Mouse (Mus musculus) thymus, postnatal 36 days (tissue): ENCODE measurements around the gene Sdr39u1.
A peak's percentile ranks its signal among the peaks of the same experiment; 100 is the strongest.

Source experiments
- DNase-seq, 2 experiments: peaks; one replicate each; pipeline ENCODE4 v3.0.0; 2022; ENCODE audit warnings: mixed read lengths in 2 of 2

Gene Sdr39u1

DNA sequence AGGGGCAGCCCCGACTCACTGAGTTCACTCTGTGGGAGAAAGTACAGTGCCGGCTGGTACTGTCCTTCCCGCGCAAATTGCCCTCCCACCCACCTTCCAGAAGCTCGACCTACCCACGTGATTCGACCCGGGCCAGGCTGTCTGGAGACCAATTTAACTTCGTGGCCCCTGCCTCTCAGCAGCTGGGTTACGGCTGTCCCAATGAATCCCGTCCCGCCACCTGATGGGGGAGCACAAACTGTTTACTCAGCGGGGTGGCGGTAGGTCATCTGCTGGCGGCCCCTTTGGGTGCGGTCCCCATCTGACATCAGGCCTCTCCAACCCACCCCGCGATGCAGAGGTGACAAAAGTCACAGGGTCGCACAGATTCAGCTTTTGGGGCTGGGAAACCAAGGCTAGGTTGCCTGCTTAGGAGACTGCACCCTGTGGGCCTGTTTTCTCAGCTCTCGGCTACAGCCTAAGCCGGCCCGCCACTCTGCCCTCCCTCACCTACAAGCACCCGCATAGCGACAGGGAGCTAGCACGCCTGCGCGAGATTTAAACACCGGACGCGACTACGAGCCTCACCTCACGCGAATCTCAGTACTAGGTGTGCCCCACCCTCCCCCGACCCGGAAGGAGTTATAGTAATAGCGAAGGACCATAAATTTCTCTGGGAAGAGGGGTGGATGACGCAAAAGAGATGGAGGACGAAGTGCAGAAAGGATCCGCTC is at the start of gene Sdr39u1:
Gene Sdr39u1, minus strand, starts transcription at position 593 of the 713 bp plus-strand sequence.
- DNase-seq, result peak; percentile 81 to 89

DNA sequence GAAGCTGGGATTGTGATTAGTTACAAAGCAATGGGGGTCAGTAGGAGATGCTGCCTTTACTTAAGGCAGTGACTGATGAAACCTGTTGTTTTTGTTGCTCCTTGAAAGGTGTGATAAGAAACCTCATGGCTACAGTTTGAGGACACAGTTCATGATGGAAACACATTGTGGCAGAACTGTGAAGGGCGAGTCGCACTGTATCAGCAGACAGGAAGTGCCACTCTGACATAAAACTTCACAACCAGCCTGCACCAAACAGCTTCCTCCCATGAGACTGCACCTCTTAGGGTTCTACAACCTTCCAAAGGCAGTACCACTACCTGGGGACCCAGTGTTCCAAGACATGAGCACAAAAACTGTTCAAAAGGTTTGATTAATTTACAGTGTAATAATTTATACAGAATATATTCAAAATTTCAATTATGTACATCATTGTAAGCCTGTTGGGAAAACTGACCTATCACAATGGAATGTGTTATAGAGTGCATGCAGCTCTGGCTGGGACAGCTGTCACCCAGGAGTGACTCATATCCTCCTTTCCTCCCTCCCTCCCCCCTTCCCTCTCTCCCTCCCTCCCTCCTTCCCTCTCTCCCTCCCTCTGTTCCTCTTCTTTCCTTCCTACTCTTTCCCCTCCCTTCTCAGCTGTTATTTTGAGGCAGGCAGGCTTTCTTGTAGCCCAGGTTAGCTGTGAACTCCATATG is 46.3 kb upstream of the Sdr39u1 start:
- DNase-seq, result no peak

DNA sequence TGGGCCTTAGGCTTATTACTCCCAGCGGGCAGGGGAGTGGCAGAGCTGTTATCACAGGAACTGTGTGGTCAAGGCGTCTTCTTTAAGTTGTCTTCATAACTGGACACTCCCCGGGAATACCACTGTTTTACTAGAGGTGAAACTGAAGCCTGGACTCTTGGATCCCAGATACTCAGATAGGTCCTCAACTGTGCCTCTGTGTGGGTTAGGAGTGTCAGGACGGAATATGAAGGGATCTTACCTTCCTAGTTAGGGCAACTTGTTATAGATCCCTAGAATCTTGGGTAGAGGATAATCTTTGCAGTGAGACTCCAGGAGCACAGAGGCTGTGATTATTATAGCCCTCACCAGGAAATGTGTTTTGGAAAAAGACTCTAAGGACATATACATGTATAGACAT is 44.5 kb upstream of the Sdr39u1 start, which contains the start of gene Cma1:
Gene Cma1, minus strand, starts transcription at position 101 of the 400 bp plus-strand sequence.
- no peak for DNase-seq

DNA sequence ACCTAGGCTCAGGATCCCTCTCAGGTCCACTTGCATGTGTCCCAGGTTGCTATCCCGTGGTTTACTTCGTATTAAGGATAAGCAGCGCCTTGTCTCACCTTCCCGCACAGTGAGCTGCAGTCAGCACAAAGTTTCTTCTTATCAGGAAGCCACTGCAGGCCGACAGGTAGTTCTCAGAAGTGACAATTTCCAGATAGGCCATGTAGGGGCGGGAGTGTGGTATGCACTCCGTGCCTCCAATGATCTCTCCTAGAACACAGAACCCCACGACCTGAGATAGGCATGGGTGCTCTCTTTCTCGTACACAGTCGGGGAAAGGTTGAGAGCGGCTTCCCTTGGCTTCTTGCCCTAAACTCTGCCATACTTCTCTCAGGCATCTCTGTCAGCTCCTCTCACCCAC is 43.5 kb upstream of the Sdr39u1 start:
- DNase-seq, result no peak

DNA sequence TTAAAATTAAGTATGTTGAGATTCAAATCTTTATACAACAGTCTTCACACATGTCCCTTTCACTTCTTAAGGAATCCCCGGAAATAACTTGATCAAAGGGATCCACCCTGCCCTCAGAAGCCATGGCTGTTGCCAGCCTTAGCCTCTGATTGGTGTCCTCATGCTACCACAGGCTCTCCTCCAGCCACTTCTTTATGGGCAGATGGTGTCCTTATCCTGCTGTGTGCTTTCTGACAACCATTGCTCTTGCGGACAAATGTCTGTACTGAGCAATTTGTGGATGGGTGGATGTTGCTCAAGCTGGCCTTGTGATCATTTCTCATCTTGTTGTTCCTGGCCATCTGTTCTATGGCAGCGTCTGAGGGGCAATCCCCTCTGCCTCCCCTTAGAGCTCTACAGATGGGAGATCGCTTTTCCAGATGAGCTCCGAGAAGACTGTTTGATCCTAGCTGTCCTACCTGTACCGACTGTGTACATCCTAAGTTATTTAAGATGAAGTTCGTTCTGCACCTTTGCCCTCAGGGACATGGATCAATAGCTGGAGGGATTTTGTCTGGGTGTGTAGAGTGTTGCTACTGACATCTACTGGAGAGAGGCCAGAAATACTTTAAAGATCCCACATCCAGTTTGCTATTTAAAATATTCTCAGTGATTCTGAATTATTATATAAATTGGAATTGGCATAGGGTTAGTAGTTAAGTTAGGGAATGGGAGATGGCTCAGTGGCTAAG is 40.1 kb upstream of the Sdr39u1 start:
- no peak for DNase-seq

DNA sequence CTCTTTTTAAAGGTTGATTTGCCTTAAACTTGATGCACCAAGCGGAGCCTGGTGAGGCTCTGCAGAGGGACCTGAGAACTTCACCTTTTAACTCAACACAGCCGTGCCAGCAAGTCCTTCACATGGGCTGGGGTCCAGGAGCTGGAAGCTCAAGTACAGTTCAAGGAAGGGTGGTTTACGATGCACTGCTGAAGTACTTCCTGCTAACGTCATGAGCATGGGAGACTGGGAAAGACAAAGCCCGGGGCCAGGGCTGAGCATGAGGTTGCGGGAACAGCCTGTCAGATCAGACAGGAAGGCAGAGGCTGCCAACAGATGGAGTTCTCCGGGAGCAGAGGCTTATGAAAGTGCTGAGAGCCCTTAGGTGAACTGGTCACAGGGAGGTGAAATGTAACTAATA is 33.5 kb upstream of the Sdr39u1 start:
- DNase-seq, result no peak

DNA sequence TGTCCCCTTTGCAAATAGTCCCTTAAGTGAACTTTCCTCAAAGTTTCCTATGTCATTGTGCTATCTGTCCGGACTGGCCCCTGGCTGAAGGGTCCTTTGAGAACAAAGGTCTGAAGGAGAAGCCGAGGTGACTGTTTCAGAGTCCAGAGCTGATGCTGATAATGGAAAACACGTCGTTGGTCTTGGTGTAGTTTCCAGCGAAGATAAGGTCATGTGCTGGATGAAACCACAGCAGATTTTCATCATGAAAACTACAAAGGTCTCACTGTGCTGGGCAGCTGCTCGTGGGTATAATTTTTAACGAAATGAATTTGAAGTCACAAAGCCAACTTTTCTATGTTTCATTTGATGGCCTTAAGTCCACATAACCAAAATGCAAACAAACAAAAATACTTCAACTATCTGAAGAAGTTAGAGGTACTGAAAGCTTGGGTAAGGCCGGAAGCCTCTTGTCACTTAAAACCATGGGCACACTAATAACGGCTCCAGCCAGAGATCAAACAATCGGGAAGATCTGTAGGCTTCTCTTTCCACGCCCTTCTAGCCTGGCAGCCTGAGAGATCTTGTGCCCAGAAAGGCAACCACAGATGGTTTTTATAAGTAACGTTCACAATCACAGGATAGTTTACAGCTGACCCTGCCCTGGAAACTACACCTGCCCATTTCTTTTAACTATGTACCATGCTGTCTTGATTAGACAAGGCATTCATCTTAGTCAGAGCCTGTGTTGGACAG is 29.3 kb upstream of the Sdr39u1 start:
- no peak for DNase-seq

DNA sequence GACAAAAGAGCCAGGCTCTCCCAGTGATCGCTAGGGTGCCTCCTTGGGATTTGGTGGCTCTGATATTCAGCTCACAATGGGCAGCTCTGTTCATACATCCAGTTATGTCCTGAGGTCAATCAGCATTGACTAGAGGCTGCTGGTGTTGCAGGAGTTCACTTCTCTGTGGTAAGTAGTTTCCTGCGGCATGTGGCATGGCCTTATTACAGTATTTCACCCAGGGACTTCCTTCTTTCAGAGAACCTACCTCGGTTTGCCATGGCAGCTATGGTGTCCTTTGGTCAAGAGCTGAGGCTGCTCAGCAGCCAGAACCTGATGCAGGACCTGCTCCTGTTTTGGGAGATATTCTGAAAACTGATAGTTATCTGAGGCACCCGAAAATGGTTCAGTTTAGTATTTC is 26.8 kb upstream of the Sdr39u1 start:
- no peak for DNase-seq

DNA sequence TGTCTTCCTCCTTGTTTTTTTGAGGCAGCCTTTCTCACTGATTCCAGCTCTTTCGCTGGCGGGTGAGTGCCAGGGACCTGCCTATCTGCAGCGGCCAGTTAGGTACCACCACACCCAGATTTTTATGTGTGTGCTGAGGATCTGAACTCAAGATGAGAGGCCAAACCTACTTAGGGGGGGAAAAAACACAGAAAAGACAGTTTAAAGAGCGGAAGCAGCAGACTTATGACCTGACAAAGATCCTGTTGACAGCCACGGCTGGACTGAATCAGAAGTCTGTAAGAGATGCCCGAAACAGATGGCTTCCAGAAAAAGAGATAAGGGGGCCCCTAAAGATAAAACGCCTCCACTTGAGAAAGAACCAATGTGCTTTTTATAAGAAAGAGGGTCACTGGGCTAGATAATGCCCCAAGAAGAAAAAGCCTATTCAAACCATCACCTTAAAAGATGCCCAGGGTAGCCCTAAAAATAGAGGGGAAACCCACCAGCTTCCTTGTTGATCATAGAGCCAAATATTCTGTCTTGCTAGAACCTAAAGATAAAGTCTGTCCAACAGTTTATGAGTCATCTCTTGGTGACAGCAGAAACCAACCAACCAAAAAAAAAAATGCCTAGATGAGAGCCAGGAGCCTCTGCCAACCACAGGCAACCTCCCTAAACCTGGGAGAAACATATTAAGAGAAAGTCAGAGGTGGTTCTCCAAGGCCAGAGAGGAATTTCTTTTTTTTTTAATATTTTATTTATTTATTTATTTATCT is 22.6 kb upstream of the Sdr39u1 start:
- DNase-seq, result no peak

DNA sequence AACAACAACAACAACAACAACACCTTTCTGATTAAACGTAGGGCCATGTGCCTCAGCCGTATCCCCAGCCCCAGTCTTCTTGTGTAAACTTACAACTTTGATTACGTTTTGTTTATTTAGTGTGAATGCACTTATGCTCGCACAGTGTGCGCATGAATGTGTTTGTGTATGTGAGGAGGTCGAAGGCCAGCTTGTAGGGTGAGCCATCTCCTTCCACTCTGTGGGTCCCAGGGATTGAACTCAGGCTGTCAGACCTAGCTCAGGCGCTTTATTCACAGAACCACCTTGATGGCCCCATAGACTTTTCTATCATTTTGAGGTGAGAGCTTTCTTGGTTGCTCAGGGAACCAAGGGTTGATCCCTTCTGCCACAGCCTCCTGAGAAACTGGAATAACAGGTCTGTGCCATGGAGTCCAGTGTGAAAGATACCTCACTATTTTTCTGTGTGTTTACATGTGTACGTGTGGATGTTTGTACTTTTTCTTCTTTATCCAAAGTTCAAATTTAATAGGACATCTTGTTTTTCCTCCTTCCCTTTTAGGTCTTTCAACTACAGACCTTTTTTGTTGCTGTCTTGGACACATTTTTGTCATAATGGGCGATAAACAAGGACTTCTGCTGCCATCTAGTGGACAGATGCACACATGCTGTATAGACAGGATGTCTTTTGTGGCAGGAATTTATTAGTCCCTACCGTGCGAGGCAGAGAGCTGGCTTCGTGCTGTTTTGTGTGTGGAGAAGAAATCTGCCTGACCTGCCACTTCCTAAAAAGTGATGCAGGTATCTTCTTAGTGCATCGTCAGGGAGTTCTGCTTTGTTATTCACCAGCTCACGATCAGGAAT is 18.4 kb upstream of the Sdr39u1 start:
- peak; percentile 47 to 50 for DNase-seq

DNA sequence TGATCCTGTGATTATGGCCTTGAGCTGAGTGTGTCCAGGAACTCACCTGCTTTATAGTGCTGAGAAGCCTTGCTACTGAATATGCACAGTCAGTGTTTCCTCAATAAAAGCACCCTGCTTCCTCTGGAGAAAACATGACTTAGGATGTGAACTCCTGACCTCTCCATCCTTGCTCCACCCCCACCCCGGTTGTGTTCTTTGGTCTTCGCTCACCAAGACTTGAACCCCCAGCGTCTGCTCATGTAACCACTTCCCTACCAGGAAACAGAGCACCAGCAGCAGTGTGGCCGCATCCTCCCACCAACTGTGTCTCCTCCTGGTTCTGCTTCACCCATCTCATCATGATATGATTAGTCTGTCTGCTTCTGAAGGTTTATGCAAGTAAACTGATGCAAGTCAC is 13.3 kb upstream of the Sdr39u1 start:
- peak in 1 of 2 experiments; percentile 32 for DNase-seq

DNA sequence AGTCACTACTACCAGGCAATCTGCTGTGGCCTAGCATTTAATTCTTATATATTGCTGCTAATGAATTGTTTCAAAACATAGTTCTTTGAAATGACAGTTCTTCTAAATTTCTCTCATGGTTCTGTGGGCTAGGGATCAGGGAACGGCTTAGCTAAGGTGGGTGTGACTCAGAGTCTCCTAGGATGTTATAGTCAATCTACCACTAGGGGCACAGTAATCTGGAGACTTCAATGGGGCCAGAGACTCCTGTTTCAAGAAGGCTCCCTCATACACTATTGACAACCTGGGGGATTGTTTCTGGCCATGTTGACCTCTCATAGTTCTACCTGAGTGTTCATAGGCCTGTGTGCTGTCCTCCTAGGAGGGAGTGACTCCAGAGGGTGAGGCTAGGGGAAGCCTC is 5.4 kb upstream of the Sdr39u1 start:
- DNase-seq, result no peak

DNA sequence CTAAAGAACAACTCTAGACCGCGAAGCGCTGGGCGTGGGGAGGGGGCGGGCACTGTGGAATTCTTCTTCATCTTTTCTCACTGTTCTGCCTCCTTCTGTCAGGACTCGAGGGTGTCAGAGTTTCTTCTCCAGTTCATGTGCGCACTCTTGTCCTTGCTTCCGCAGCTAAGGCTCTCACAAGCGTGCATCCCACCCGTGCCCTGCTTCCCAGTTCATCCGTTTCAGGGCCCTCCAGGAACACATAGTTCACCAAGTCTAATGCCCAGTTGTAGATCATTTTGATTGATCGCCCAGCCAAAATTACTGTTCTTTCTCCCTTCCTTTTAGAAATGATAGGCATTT is 292 bp upstream of the Sdr39u1 start:
- no peak for DNase-seq

DNA sequence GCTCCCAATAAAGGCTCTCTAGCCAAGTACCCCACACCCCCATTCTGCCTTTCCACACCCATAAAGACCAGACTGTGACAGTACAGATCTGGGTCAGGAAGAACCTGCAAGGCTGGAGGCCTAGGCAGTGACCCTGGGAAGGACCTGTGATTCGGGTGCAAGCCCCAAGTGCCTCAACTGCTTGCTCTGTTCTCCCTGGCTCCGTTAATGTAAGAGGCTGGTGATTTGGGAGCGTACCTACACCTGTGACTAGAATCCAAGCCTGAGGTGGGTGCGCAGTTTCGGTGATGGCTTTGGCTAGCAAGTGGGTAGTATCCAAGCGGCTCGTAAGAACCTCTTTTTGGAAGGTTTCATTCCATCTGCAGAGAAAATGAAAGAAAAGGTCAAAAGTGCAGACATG is 1.1 kb downstream of the Sdr39u1 start:
- no peak for DNase-seq

DNA sequence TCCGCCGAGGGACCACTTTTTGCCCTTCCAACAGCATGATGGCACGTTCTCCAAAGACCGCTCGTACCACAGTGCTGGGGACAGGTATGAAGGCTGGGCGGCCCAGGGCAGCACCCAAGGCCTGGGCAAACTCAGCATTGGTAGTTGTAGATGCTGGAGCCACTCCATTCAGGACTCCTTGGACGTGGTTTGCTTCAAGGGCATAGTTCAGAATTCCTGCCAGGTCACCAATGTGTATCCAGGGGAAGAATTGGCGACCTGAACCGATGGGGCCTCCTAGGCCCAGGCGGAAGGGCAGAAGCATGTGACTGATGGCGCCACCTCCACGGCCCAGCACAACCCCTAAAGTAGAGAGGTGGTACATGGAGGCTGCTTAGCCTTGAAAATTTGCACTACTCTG is 2.4 kb downstream of the Sdr39u1 start:
- DNase-seq, result no peak

DNA sequence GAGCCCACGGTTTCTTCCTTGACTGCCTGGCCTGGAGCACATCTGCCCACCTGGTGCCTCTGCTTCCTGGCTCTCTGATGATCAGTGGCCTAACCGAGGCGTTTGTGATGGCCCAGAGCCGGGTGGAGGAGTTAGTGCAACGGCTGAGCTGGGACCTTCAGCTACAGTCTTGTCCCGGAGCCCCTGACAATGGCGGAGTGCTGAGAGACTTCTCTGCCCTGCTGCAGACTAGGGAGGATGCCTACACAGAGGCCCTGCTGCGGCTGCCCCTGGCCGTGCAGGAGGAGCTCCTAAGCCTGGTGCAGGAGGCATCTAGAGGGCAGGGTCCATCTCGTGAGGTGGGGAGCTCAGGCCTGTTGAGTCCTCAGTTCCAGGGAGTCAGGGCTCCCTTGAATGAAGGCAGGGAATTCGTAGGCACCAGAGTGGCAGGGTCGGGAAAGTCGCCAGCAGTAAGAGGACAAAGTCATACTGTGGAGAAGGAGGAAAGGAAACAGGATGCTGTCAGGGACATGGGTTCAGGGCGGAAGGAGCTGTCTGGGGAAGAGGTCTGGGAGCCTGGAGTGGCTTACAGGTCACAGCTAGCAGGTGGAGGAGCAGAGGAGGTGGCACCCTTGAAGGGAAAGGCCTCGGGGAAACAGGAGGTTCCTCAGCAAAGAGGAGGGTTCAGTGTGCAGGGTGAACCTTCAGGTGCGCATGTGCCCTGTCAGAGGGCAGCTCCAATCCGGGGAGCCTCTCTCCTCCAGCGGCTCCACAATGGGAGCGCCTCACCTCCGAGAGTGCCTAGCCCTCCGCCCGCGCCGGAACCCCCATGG is 13.3 kb downstream of the Sdr39u1 start:
- DNase-seq, result no peak

DNA sequence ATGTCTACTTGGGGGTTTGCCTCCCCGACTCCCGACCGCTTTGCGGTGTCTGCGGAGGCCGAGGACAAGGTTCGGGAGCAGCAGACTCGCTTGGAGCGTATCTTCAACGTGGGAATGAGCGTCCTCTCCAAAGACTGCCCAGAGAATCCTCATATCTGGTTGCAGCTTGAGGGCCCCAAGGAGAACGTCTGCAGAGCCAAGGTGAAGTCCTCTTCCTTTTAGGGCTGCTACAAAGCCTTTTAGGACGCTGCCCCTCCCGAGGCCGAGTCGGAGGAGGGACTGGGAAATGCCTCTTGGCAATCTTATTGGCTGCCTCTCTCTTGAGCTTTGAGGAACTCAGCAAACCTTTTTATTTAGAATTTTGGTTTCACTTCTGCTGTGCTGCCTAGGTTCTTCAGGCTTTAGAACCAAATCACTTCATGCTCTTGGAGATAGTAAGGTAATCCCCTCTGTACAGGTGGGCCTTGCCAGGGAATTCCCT is 14.3 kb downstream of the Sdr39u1 start:
- peak; percentile 60 to 65 for DNase-seq

DNA sequence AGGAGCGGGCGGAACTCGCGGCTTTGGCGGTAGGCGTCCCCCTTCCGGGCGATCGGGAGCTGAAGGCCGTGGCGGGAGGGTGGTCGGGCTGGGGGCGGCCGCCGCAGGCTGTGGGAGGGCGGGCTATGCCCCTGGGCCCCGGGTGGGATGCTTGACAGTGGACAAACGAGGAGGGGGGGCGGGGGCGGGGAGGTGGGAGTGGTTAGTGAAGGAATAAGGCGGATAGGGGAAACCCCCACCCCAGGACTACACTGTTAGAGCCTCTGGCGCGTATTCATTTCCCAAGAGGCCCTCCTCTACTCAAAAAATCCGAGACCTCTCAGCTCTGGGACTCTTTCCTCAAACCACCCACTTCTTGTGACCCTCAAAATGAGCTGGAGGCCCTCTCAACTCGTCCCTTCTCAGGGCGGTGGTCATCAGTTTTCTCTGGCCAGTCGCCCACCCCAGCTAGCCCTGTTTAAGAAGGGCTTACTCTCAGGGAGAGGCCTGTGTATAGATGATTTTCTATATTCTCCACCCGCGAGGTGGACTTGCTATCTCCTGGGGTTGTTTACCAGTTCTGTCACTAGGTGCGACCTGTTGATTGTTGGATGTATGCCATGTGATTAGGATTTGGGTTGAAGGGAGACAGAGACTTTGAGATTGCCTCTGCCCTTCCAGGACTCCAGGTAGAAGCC is 14.8 kb downstream of the Sdr39u1 start:
- DNase-seq, result no peak

DNA sequence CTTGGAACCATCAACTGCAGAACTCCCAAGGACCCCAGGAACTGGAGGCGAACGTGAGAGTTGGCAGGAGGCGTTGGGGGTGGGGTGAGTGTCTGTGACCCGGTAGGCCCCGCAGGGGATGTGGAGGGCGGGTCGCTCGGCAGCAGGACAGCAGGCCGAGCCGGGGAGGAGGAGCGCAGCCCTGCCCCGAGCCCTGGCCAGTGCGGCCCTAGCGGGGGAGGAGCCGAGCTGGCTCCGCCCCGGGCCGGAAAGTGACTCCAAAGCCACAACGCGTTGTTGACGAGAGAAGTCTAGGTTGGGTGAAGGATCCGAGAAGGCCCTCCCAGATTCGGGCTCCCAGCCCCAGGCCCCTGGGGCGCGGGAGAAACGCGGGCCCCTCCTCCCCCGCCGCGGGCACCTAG is 15.4 kb downstream of the Sdr39u1 start, which contains the start of gene Khnyn:
Gene Khnyn, plus strand, starts transcription at position 235 of the 401 bp plus-strand sequence.
- DNase-seq, result peak; percentile 72 to 77

DNA sequence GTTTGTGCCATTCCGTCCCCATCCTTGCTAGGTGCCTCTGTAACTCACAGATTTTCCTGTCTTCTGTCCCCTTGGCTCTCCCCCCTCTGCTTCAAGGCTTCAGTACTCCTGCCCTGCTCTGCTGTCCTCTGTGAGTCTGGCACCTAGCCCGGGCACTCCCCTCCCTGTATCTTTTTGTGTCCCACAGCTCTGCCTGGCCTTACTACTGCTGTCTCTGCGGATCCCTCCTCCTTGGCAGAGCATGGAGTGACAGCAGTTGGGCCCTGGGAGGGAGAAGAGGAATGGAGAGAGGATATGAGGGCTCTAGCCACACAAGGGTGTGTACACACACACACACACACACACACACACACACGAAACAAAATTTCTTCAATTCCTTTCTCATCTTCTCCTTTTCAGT is 15.9 kb downstream of the Sdr39u1 start, which contains the start of gene Cbln3:
Gene Cbln3, minus strand, starts transcription at position 227 of the 400 bp plus-strand sequence.
- DNase-seq, result no peak
